Mouse (Mus musculus): Measurements from ENCODE around the gene Usp48. TPM values are rescaled to one million over a fixed set of nuclear protein-coding genes. Genes with fewer than 3 reads are reported as not detected.

The Usp48 gene
- polyA plus RNA-seq, 1 experiment from 2014 or later = 39.5 TPM

DNA sequence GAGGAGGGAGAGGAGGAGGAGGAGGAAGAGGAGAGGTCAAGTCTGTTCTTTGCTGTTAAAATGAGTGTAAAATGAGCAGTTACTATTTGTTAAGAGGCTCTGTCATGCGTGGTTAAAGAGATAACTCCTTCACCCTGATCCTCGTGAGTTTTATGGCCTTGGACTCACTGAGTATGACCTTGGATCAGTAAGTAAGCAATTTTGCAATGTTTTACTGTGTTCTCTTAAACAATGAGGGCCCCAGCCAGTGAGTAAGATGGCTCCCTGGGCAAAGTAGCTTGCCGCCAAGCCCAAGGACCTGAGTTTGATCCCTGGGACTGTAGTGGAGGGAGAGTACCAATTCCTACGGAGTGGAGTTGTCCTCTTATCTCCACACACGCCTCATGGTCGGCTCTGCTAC, 107.4 kb downstream of the Usp48 start:
- no peak for ATAC-seq (ENCODE audit: insufficient number of reproducible peaks, insufficient read depth, low FRiP score, low read depth)
- Histone ChIP-seq H3K36me3 (ENCODE audit: control insufficient read depth, insufficient read depth, low read length) (no peaks in the 10 kb centered on the region), H3K27me3 (ENCODE audit: control insufficient read depth, insufficient read depth, low read length) (peaks cover 5% of the 10 kb centered on the region; the same call in 1 of the 2 replicates), H3K4me3 (ENCODE audit: control insufficient read depth in 1 of 2, insufficient read depth in 1 of 2, low read depth in 1 of 2, low read length in 2 of 2) (no peak overlapping the region), H3K4me1 (ENCODE audit: control insufficient read depth in 2 of 2, insufficient read depth in 2 of 2, low read length in 2 of 2) (peaks cover 15 to 29% of the 10 kb centered on the region in 2 experiments), H3K9ac (ENCODE audit: low read length) (no peak overlapping the region), H3K4me2 (ENCODE audit: low read length) (no peak overlapping the region), H3K27ac (replicated peaks in 1 of 2; ENCODE audit: control insufficient read depth in 1 of 2, insufficient read depth in 1 of 2, low read depth in 2 of 2, low read length in 2 of 2) (no peak overlapping the region), H3K9me3 (ENCODE audit: control insufficient read depth, low read length) (no peaks in the 10 kb centered on the region)
- 35% methylated on average over 6 of the region's 6 CpGs for WGBS

GRCm38 (mm10) chr4:137703077-137703476, 109.5 kb downstream of the Usp48 start:
- Histone ChIP-seq H3K9ac (ENCODE audit: low read length) (no peak overlapping the region), H3K4me2 (ENCODE audit: low read length) (no peak overlapping the region), H3K27ac (replicated peaks in 1 of 2; ENCODE audit: control insufficient read depth in 1 of 2, insufficient read depth in 1 of 2, low read depth in 2 of 2, low read length in 2 of 2) (no peak overlapping the region), H3K4me1 (ENCODE audit: control insufficient read depth in 2 of 2, insufficient read depth in 2 of 2, low read length in 2 of 2) (peaks cover 12 to 20% of the 10 kb centered on the region in 2 experiments), H3K27me3 (ENCODE audit: control insufficient read depth, insufficient read depth, low read length) (peaks cover 24% of the 10 kb centered on the region), H3K9me3 (ENCODE audit: control insufficient read depth, low read length) (no peaks in the 10 kb centered on the region), H3K36me3 (ENCODE audit: control insufficient read depth, insufficient read depth, low read length) (no peaks in the 10 kb centered on the region), H3K4me3 (ENCODE audit: control insufficient read depth in 1 of 2, insufficient read depth in 1 of 2, low read depth in 1 of 2, low read length in 2 of 2) (no peak overlapping the region)
- WGBS = 77% methylated on average over 5 of the region's 5 CpGs
- ATAC-seq (ENCODE audit: insufficient number of reproducible peaks, insufficient read depth, low FRiP score, low read depth) = no peak

DNA sequence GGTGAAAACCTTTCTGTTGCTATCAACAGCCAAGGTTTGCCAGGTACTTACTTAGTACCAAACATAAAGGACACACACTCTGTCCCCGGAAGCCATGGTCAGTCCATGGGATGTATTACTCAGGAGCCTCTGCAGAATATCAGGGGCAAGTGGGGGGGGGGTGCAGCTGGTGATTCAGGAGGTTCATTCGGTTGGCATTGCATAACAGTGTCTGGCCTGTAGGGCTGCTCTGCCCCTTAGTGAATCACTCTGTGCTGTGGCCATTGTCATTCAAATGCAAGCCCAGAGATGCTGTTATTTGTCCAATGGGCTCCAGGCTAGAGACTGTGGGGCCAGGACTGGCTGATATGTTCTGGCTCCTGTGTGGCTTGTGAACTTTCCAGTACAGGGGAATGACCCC, 111.0 kb downstream of the Usp48 start:
- Histone ChIP-seq H3K27ac (replicated peaks in 1 of 2; ENCODE audit: control insufficient read depth in 1 of 2, insufficient read depth in 1 of 2, low read depth in 2 of 2, low read length in 2 of 2) (no peak overlapping the region), H3K4me3 (ENCODE audit: control insufficient read depth in 1 of 2, insufficient read depth in 1 of 2, low read depth in 1 of 2, low read length in 2 of 2) (no peak overlapping the region), H3K4me2 (ENCODE audit: low read length) (no peak overlapping the region), H3K27me3 (ENCODE audit: control insufficient read depth, insufficient read depth, low read length) (peaks cover 38% of the 10 kb centered on the region), H3K9ac (ENCODE audit: low read length) (no peak overlapping the region), H3K36me3 (ENCODE audit: control insufficient read depth, insufficient read depth, low read length) (no peaks in the 10 kb centered on the region), H3K9me3 (ENCODE audit: control insufficient read depth, low read length) (no peaks in the 10 kb centered on the region), H3K4me1 (ENCODE audit: control insufficient read depth in 2 of 2, insufficient read depth in 2 of 2, low read length in 2 of 2) (peaks cover 7 to 14% of the 10 kb centered on the region in 2 experiments)
- ATAC-seq (ENCODE audit: insufficient number of reproducible peaks, insufficient read depth, low FRiP score, low read depth) = no peak
- 68% methylated on average over 2 of the region's 2 CpGs for WGBS

GRCm38 (mm10) chr4:137705379-137705778, 111.8 kb downstream of the Usp48 start:
- peaks cover 47% of the 10 kb centered on the region for H3K27me3 ChIP-seq (ENCODE audit: control insufficient read depth, insufficient read depth, low read length)
- WGBS = 71% methylated on average over 5 of the region's 5 CpGs
- no peak overlapping the region for H3K4me3 ChIP-seq (ENCODE audit: control insufficient read depth in 1 of 2, insufficient read depth in 1 of 2, low read depth in 1 of 2, low read length in 2 of 2)
- no peak overlapping the region for H3K4me2 ChIP-seq (ENCODE audit: low read length)
- H3K9me3 ChIP-seq (ENCODE audit: control insufficient read depth, low read length) = no peaks in the 10 kb centered on the region
- no peak for ATAC-seq (ENCODE audit: insufficient number of reproducible peaks, insufficient read depth, low FRiP score, low read depth)
- H3K27ac ChIP-seq (replicated peaks in 1 of 2; ENCODE audit: control insufficient read depth in 1 of 2, insufficient read depth in 1 of 2, low read depth in 2 of 2, low read length in 2 of 2) = no peak overlapping the region
- no peak overlapping the region for H3K9ac ChIP-seq (ENCODE audit: low read length)
- peaks cover 5 to 14% of the 10 kb centered on the region in 2 experiments for H3K4me1 ChIP-seq (ENCODE audit: control insufficient read depth in 2 of 2, insufficient read depth in 2 of 2, low read length in 2 of 2)
- H3K36me3 ChIP-seq (ENCODE audit: control insufficient read depth, insufficient read depth, low read length) = no peaks in the 10 kb centered on the region

GRCm38 (mm10) chr4:137706510-137706909, 113.0 kb downstream of the Usp48 start:
- Histone ChIP-seq H3K9ac (ENCODE audit: low read length) (peak overlapping the region; percentile 67; the same call in 1 of the 2 replicates), H3K9me3 (ENCODE audit: control insufficient read depth, low read length) (no peaks in the 10 kb centered on the region), H3K27me3 (ENCODE audit: control insufficient read depth, insufficient read depth, low read length) (peaks cover 48% of the 10 kb centered on the region), H3K4me1 (ENCODE audit: control insufficient read depth in 2 of 2, insufficient read depth in 2 of 2, low read length in 2 of 2) (peaks cover 5 to 9% of the 10 kb centered on the region in 2 experiments), H3K36me3 (ENCODE audit: control insufficient read depth, insufficient read depth, low read length) (no peaks in the 10 kb centered on the region), H3K4me3 (ENCODE audit: control insufficient read depth in 1 of 2, insufficient read depth in 1 of 2, low read depth in 1 of 2, low read length in 2 of 2) (no peak overlapping the region), H3K27ac (replicated peaks in 1 of 2; ENCODE audit: control insufficient read depth in 1 of 2, insufficient read depth in 1 of 2, low read depth in 2 of 2, low read length in 2 of 2) (no peak overlapping the region), H3K4me2 (ENCODE audit: low read length) (peak overlapping the region; percentile 88; the same call in 1 of the 2 replicates)
- WGBS = 71% methylated on average over 7 of the region's 7 CpGs
- ATAC-seq (ENCODE audit: insufficient number of reproducible peaks, insufficient read depth, low FRiP score, low read depth) = no peak

DNA sequence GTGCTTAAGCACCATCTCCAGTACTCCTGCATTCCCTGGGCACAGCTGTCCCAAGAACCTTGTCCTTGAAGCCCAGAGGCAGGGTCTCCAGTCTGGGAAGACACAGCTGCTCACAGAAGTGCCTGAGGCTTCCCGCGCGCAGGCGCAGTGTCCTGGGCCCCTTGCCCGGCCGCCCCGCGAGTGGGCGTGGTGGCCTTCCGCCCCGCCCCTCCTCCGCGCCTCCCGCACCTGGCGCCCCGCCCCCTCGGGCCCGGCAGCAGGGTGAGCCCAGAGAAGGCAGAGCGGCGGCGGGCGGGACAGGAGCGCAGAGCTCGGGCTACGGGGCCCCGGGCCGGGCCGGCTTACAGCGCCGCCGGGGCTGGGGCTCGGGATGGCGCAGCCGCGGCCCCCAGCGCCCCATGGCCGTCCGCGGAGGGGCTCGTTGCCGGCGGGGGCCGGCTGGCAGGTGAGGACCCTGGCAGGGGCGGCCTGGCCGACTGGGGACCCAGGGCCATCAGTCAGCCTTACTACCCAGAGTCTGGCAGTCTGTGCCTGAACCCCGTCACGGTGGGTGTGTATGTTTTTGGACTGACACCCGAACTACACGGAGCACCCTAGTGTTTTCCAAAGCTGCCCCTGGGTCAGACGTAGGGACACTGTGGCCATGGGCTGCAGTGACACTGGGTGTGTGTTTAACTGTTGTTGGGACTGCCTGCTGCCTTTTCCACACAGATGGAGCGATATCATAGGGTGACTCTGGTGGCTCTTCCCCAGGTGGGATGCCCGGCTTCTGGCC, 113.8 kb downstream of the Usp48 start:
- Histone ChIP-seq H3K36me3 (ENCODE audit: control insufficient read depth, insufficient read depth, low read length) (no peaks in the 10 kb centered on the region), H3K27ac (replicated peaks in 1 of 2; ENCODE audit: control insufficient read depth in 1 of 2, insufficient read depth in 1 of 2, low read depth in 2 of 2, low read length in 2 of 2) (no peak overlapping the region), H3K4me2 (ENCODE audit: low read length) (peak overlapping the region; percentile 88), H3K4me1 (ENCODE audit: control insufficient read depth in 2 of 2, insufficient read depth in 2 of 2, low read length in 2 of 2) (peaks cover 5 to 9% of the 10 kb centered on the region in 2 experiments), H3K9me3 (ENCODE audit: control insufficient read depth, low read length) (no peaks in the 10 kb centered on the region), H3K4me3 (ENCODE audit: control insufficient read depth in 1 of 2, insufficient read depth in 1 of 2, low read depth in 1 of 2, low read length in 2 of 2) (peak overlapping the region; percentile 45 to 50), H3K9ac (ENCODE audit: low read length) (peak overlapping the region; percentile 67), H3K27me3 (ENCODE audit: control insufficient read depth, insufficient read depth, low read length) (peaks cover 57% of the 10 kb centered on the region)
- WGBS = 3% methylated on average over 52 of the region's 52 CpGs
- peak; percentile 66; the same call in 1 of the 2 replicates for ATAC-seq (ENCODE audit: insufficient number of reproducible peaks, insufficient read depth, low FRiP score, low read depth)
